Mouse (Mus musculus) bone marrow macrophage, adult 2 months (primary cell): ENCODE results near the gene Fbxo27.

ENCODE experiments used
- CTCF ChIP-seq: IDR thresholded peaks from 2 replicates; pipeline ENCODE4 v1.5.1; 2012; ENCODE audit warnings: low read depth, mild to moderate bottlenecking, low read length, moderate library complexity
- POLR2A ChIP-seq: IDR thresholded peaks from 2 replicates; pipeline ENCODE4 v1.6.1; 2012; ENCODE audit warnings: mild to moderate bottlenecking, low read depth, low read length, borderline replicate concordance

DNA sequence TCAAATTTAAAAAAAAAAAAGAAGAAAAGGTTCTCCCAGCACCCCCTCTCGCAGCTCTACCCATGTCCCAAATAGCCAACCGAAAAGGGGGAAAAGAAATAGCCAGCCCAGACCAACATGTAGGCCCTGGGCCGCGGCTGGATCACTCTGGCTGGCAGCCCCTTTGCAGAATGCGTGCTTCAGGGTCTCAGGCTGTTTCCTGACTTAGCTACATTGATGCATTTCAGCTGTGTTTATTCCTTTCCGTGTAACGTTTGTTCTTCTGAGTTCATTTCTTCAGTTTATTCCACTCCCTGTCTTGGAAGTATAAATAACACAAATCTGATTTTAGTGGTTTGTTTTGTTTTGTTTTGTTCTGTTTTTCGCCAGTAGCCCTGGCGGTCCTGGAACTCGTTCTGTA is 25.1 kb downstream of the Fbxo27 start:
- TF ChIP-seq CTCF (no peak), POLR2A (no peak)
